Mouse (Mus musculus) MEL (cell line): ENCODE data around the gene Amotl1. TPM values are rescaled to one million over a fixed set of nuclear protein-coding genes. Genes with fewer than 3 reads are reported as not detected.

ENCODE experiments used
- DNase-seq: peaks from one replicate; pipeline ENCODE4 v3.0.0; 2011; ENCODE audit warnings: low read depth, low spot score
- H3K27ac ChIP-seq: 2 replicates; pipeline ENCODE4 v1.5.1; 2012; ENCODE audit warnings: low read depth, mild to moderate bottlenecking, control low read depth, low read length, moderate library complexity; ENCODE audit not compliant: control insufficient read depth
- H3K27me3 ChIP-seq, 2 experiments: fragments of 150-350 bp in 1 of 2; sonication (generic) in 1 of 2; 2 replicates each; pipeline ENCODE4 v1.6.1; 2012; ENCODE audit warnings: low read length in 2 of 2, mild to moderate bottlenecking in 2 of 2, improper control_type of control experiment in 1 of 2, moderate library complexity in 1 of 2; ENCODE audit not compliant: insufficient read depth in 2 of 2, control insufficient read depth in 1 of 2
- H3K36me3 ChIP-seq, 2 experiments: 2 replicates each; pipeline ENCODE4 v1.6.1; 2012 to 2014; ENCODE audit warnings: low read length in 2 of 2, improper control_type of control experiment in 1 of 2, inconsistent platforms in 1 of 2, mild to moderate bottlenecking in 1 of 2; ENCODE audit not compliant: insufficient read depth in 2 of 2, control insufficient read depth in 1 of 2
- H3K4me1 ChIP-seq, 2 experiments: fragments of 150-350 bp in 1 of 2; sonication (generic) in 1 of 2; 2 replicates each; pipeline ENCODE4 v1.6.1; 2012; ENCODE audit warnings: low read length in 2 of 2, improper control_type of control experiment in 1 of 2, mild to moderate bottlenecking in 1 of 2; ENCODE audit not compliant: insufficient read depth in 2 of 2, control insufficient read depth in 1 of 2
- H3K4me3 ChIP-seq, 2 experiments: fragments of 150-350 bp in 1 of 2; sonication (generic) in 1 of 2; 2 replicates each; pipeline ENCODE4 v1.5.1; 2012; ENCODE audit warnings: low read depth in 2 of 2, low read length in 2 of 2, mild to moderate bottlenecking in 2 of 2, moderate library complexity in 2 of 2, control low read depth in 1 of 2, improper control_type of control experiment in 1 of 2; ENCODE audit not compliant: control insufficient read depth in 1 of 2, insufficient read depth in 1 of 2
- H3K79me2 ChIP-seq: 2 replicates; pipeline ENCODE4 v1.6.1; 2012; ENCODE audit warnings: mild to moderate bottlenecking, low read length, moderate library complexity; ENCODE audit not compliant: control insufficient read depth, poor library complexity, insufficient read depth
- H3K9ac ChIP-seq: 2 replicates; pipeline ENCODE4 v1.6.1; 2012; ENCODE audit warnings: low read depth, mild to moderate bottlenecking, control low read depth, low read length, moderate library complexity; ENCODE audit not compliant: control insufficient read depth, poor library complexity, severe bottlenecking
- H3K9me3 ChIP-seq: fragments of 150-350 bp; sonication (generic); replicated peaks from 2 replicates; pipeline ENCODE4 v1.6.1; 2012; ENCODE audit warnings: mild to moderate bottlenecking, low read length, improper control_type of control experiment, moderate library complexity; ENCODE audit not compliant: insufficient read depth
- BHLHE40 ChIP-seq: IDR thresholded peaks from 2 replicates; pipeline ENCODE4 v1.6.1; 2012; ENCODE audit warnings: low read depth, mild to moderate bottlenecking, inconsistent platforms, low read length, improper control_type of control experiment, borderline replicate concordance
- CHD1 ChIP-seq: IDR thresholded peaks from 2 replicates; pipeline ENCODE4 v1.6.1; 2012; ENCODE audit warnings: low read depth, mild to moderate bottlenecking, inconsistent platforms, low read length, improper control_type of control experiment
- E2F4 ChIP-seq: IDR thresholded peaks from 2 replicates; pipeline ENCODE4 v1.6.1; 2011; ENCODE audit warnings: low read depth, low read length, improper control_type of control experiment, borderline replicate concordance
- ELF1 ChIP-seq: IDR thresholded peaks from 2 replicates; pipeline ENCODE4 v1.6.1; 2014; ENCODE audit warnings: low read depth, mild to moderate bottlenecking, inconsistent platforms, low read length, improper control_type of control experiment, moderate library complexity
- EP300 ChIP-seq, 2 experiments: IDR thresholded peaks; 2 replicates each; pipeline ENCODE4 v1.6.1; 2011; ENCODE audit warnings: improper control_type of control experiment in 2 of 2, low read length in 2 of 2, low read depth in 1 of 2, mild to moderate bottlenecking in 1 of 2
- HCFC1 ChIP-seq: IDR thresholded peaks from 2 replicates; pipeline ENCODE4 v1.6.1; 2012; ENCODE audit warnings: low read depth, mild to moderate bottlenecking, inconsistent platforms, low read length, improper control_type of control experiment, moderate library complexity
- JUND ChIP-seq: IDR thresholded peaks from 2 replicates; pipeline ENCODE4 v1.6.1; 2011; ENCODE audit warnings: low read depth, mild to moderate bottlenecking, improper control_type of control experiment, low read length
- KAT2A ChIP-seq: conservative IDR thresholded peaks from 2 replicates; pipeline ENCODE4 v1.6.1; 2012; ENCODE audit warnings: low read depth, low read length, improper control_type of control experiment, inconsistent platforms
- MAFK ChIP-seq: IDR thresholded peaks from 2 replicates; pipeline ENCODE4 v1.6.1; 2011; ENCODE audit warnings: low read depth, mild to moderate bottlenecking, low read length, improper control_type of control experiment, borderline replicate concordance
- MAX ChIP-seq: IDR thresholded peaks from 2 replicates; pipeline ENCODE4 v1.6.1; 2011; ENCODE audit warnings: low read length, improper control_type of control experiment
- MEF2A ChIP-seq: IDR thresholded peaks from 2 replicates; pipeline ENCODE4 v1.6.1; 2014; ENCODE audit warnings: low read depth, mild to moderate bottlenecking, inconsistent platforms, low read length, improper control_type of control experiment; ENCODE audit not compliant: poor library complexity, insufficient replicate concordance, severe bottlenecking; ENCODE audit errors: extremely low read depth
- MYB ChIP-seq: IDR thresholded peaks from 2 replicates; pipeline ENCODE4 v1.6.1; 2011; ENCODE audit warnings: mild to moderate bottlenecking, low read depth, low read length, improper control_type of control experiment
- MYC ChIP-seq: IDR thresholded peaks from 2 replicates; pipeline ENCODE4 v1.6.1; 2011; ENCODE audit warnings: low read depth, mild to moderate bottlenecking, low read length, improper control_type of control experiment, moderate library complexity
- NELFE ChIP-seq: IDR thresholded peaks from 2 replicates; pipeline ENCODE4 v1.6.1; 2011; ENCODE audit warnings: low read depth, low read length, improper control_type of control experiment
- NRF1 ChIP-seq: IDR thresholded peaks from 2 replicates; pipeline ENCODE4 v1.6.1; 2014; ENCODE audit warnings: low read depth, mild to moderate bottlenecking, inconsistent platforms, low read length, improper control_type of control experiment, moderate library complexity; ENCODE audit not compliant: poor library complexity, insufficient read depth, severe bottlenecking
- POLR2A ChIP-seq, 2 experiments: IDR thresholded peaks; 2 replicates each; pipeline ENCODE4 v1.6.1; 2011 to 2012; ENCODE audit warnings: low read length in 2 of 2, mild to moderate bottlenecking in 2 of 2, control low read depth in 1 of 2, improper control_type of control experiment in 1 of 2, low read depth in 1 of 2, moderate library complexity in 1 of 2; ENCODE audit not compliant: control insufficient read depth in 1 of 2, insufficient read depth in 1 of 2, poor library complexity in 1 of 2
- POLR2AphosphoS2 ChIP-seq: IDR thresholded peaks from 2 replicates; pipeline ENCODE4 v1.6.1; 2011; ENCODE audit warnings: low read length, improper control_type of control experiment
- POLR2AphosphoS5 ChIP-seq: IDR thresholded peaks from 2 replicates; pipeline ENCODE4 v1.6.1; 2012; ENCODE audit warnings: low read depth, borderline replicate concordance, mild to moderate bottlenecking, inconsistent platforms, low read length, moderate library complexity, mixed read lengths
- RCOR1 ChIP-seq: IDR thresholded peaks from 2 replicates; pipeline ENCODE4 v1.6.1; 2012; ENCODE audit warnings: low read depth, mild to moderate bottlenecking, inconsistent platforms, low read length, improper control_type of control experiment
- SMC3 ChIP-seq: IDR thresholded peaks from 2 replicates; pipeline ENCODE4 v1.6.1; 2011; ENCODE audit warnings: low read depth, low read length, improper control_type of control experiment
- TAL1 ChIP-seq: IDR thresholded peaks from 2 replicates; pipeline ENCODE4 v1.6.1; 2012; ENCODE audit warnings: mild to moderate bottlenecking, inconsistent platforms, low read length, moderate library complexity, mixed read lengths
- TBP ChIP-seq: IDR thresholded peaks from 2 replicates; pipeline ENCODE4 v1.8.0; 2011; ENCODE audit warnings: low read depth, low read length, improper control_type of control experiment
- TCF12 ChIP-seq: IDR thresholded peaks from 2 replicates; pipeline ENCODE4 v1.6.1; 2014; ENCODE audit warnings: low read depth, mild to moderate bottlenecking, inconsistent platforms, low read length, improper control_type of control experiment, moderate library complexity
- USF2 ChIP-seq, 2 experiments: IDR thresholded peaks; 2 replicates each; pipeline ENCODE4 v1.6.1; 2011 to 2012; ENCODE audit warnings: improper control_type of control experiment in 2 of 2, low read length in 2 of 2, borderline replicate concordance in 1 of 2, inconsistent platforms in 1 of 2, low read depth in 1 of 2, mild to moderate bottlenecking in 1 of 2; ENCODE audit not compliant: insufficient read depth in 1 of 2
- ZC3H11A ChIP-seq: IDR thresholded peaks from 2 replicates; pipeline ENCODE4 v1.6.1; 2012; ENCODE audit warnings: low read depth, mild to moderate bottlenecking, inconsistent platforms, low read length, improper control_type of control experiment
- ZNF384 ChIP-seq: IDR thresholded peaks from 2 replicates; pipeline ENCODE4 v1.6.1; 2012; ENCODE audit warnings: low read depth, mild to moderate bottlenecking, inconsistent platforms, low read length, improper control_type of control experiment
- polyA plus RNA-seq, 2 experiments: library from polyadenylated mRNA; stranded (reverse) in 1 of 2; unstranded in 1 of 2; fragments of >175 nt in 1 of 2; fragments of >200 nt in 1 of 2; gene quantifications; 2 replicates each; pipeline versions ENCODE4 v1.2.1 to v1.2.4; 2012; ENCODE audit warnings: low replicate concordance in 2 of 2, low read depth in 1 of 2; ENCODE audit not compliant: insufficient read length in 2 of 2, insufficient read depth in 1 of 2, missing spikeins in 1 of 2
- total RNA-seq: library from RNA; depleted of rRNA; stranded (reverse); fragments of 300-350 nt; gene quantifications from 2 replicates; pipeline ENCODE4 v1.2.3, GENCODE M21; 2012

Amotl1 gene
- total and polyA plus RNA-seq, 3 experiments, result 7.4 to 9.3 TPM; not detected in 1

- peak in 1 of 2 experiments; percentile 20; a peak in 1 of 4 replicates for TF ChIP-seq POLR2A (IDR thresholded peaks at IDR 0.05; ENCODE audit: control insufficient read depth in 1 of 2, insufficient read depth in 1 of 2, low read depth in 1 of 2, low read length in 2 of 2, poor library complexity in 1 of 2)
- no peak for TF ChIP-seq KAT2A
- TF ChIP-seq POLR2AphosphoS5, result no peak
- TF ChIP-seq BHLHE40, result peak; percentile 89
- TF ChIP-seq HCFC1, result 0 out of 2 replicates have a peak, but pooled peaks have one; percentile 53
- TF ChIP-seq USF2 (IDR thresholded peaks at IDR 0.05; ENCODE audit: borderline replicate concordance in 1 of 2, insufficient read depth in 1 of 2, low read depth in 1 of 2, low read length in 2 of 2), result no peak
- no peak; the same call in 1 of the 2 replicates for TF ChIP-seq NELFE
- TF ChIP-seq E2F4, result no peak
- peak; percentile 35; the same call in 1 of the 2 replicates for TF ChIP-seq MYB
- TF ChIP-seq ZC3H11A, result no peak
- peak; percentile 96 for TF ChIP-seq RCOR1
- no peak for TF ChIP-seq POLR2AphosphoS2
- peak; percentile 96 for TF ChIP-seq TCF12
- TF ChIP-seq ELF1, result peak; percentile 66; the same call in 1 of the 2 replicates
- peak; percentile 88 for TF ChIP-seq MAX
- TF ChIP-seq ZNF384, result no peak
- TF ChIP-seq NRF1, result peak; percentile 33; the same call in 1 of the 2 replicates
- TF ChIP-seq MYC, result peak; percentile 85
- peak; percentile 96 to 98 for TF ChIP-seq EP300 (IDR thresholded peaks at IDR 0.05; ENCODE audit: low read depth in 1 of 2, low read length in 2 of 2)
- TF ChIP-seq TAL1, result peak; percentile 95
Measured at GRCm38 (mm10) chr9:14559430-14559829, 85.4 kb downstream of the Amotl1 start (continued).

- H3K79me2 ChIP-seq, result no peaks in the 10 kb centered on the region
- TF ChIP-seq ZC3H11A (no peak), BHLHE40 (no peak), MAFK (no peak), CHD1 (no peak), JUND (no peak), SMC3 (no peak), MAX (no peak), MEF2A (no peak), HCFC1 (no peak), POLR2AphosphoS2 (no peak), KAT2A (no peak), RCOR1 (no peak), TBP (no peak)
Measured at GRCm38 (mm10) chr9:14558332-14558731, 86.5 kb downstream of the Amotl1 start.

More at GRCm38 (mm10) chr9:14558332-14558731, 86.5 kb downstream of the Amotl1 start:
- no peaks in the 10 kb centered on the region for H3K9me3 ChIP-seq
- peaks cover 0 to 16% of the 10 kb centered on the region in 2 experiments; a peak in 2 of 4 replicates for H3K36me3 ChIP-seq
- H3K27ac ChIP-seq, result no peak overlapping the region
- H3K4me3 ChIP-seq, result no peak overlapping the region
- H3K9ac ChIP-seq, result no peak overlapping the region
- H3K27me3 ChIP-seq, result no peaks in the 10 kb centered on the region
- peaks cover 11 to 20% of the 10 kb centered on the region in 2 experiments for H3K4me1 ChIP-seq
- no peak for DNase-seq
